In genomic region chr17:50201828-50202445, GRCm38 (mm10) we compare ENCODE assay signal across 16 mouse cellular contexts.
"Had no signal": no experiment of that assay in that cellular context is flagged by ENCODE, and none has a peak within 500 bp of the region (broad histone marks: within the 10 kb centered on the region; RNA-seq: fewer than 3 reads in every experiment).

No protein-coding gene starts in this region.

- H3K27me3 ChIP-seq: midbrain, embryonic 12.5 days; neural tube, embryonic 13.5 days; neural tube, embryonic 15.5 days; stomach, embryonic 15.5 days had no signal

- H3K27ac ChIP-seq: midbrain, embryonic 10.5 days; midbrain, embryonic 12.5 days; neural tube, embryonic 13.5 days; neural tube, embryonic 15.5 days; stomach, embryonic 15.5 days; stomach, postnatal 0 days had no signal

- H3K9ac ChIP-seq: lung, embryonic 14.5 days; midbrain, embryonic 12.5 days; neural tube, embryonic 13.5 days; neural tube, embryonic 15.5 days; stomach, embryonic 15.5 days had no signal

- DNase-seq: lung, adult 18-20 months; lung, embryonic 14.5 days; lung, postnatal 10 days; lung, postnatal 4 days; midbrain, embryonic 14.5 days; right cerebral cortex, postnatal 14 days; thymus, adult 2 months; thymus, postnatal 25 days; thymus, postnatal 4 days had no signal

- H3K4me2 ChIP-seq: lung, embryonic 14.5 days; midbrain, embryonic 12.5 days; neural tube, embryonic 13.5 days; neural tube, embryonic 15.5 days; stomach, embryonic 15.5 days had no signal

- H3K4me1 ChIP-seq: midbrain, embryonic 10.5 days; midbrain, embryonic 12.5 days; neural tube, embryonic 13.5 days; neural tube, embryonic 15.5 days; stomach, embryonic 15.5 days had no signal

- H3K36me3 ChIP-seq: midbrain, embryonic 10.5 days; midbrain, embryonic 12.5 days; neural tube, embryonic 13.5 days; neural tube, embryonic 15.5 days; stomach, embryonic 15.5 days had no signal

- H3K4me3 ChIP-seq: midbrain, embryonic 10.5 days; midbrain, embryonic 12.5 days; myocyte; neural tube, embryonic 13.5 days; neural tube, embryonic 15.5 days; stomach, embryonic 15.5 days had no signal

- H3K9me3 ChIP-seq: midbrain, embryonic 10.5 days; midbrain, embryonic 12.5 days; neural tube, embryonic 13.5 days; neural tube, embryonic 15.5 days; stomach, embryonic 15.5 days had no signal
